ENCODE assay signal across 20 mouse cellular contexts in genomic region chr10:116964084-116964483, GRCm38 (mm10). TPM values are rescaled to one million over a fixed set of nuclear protein-coding genes. Genes with fewer than 3 reads are reported as not detected.
"Had no signal": no experiment of that assay in that cellular context is flagged by ENCODE, and none has a peak within 500 bp of the region (broad histone marks: within the 10 kb centered on the region; RNA-seq: fewer than 3 reads in every experiment).

No protein-coding gene starts in this region.

- H3K27ac ChIP-seq: hindbrain, embryonic 13.5 days; hindbrain, postnatal 0 days; left cerebral cortex, adult 2 months; liver, embryonic 14.5 days; midbrain, embryonic 15.5 days; neural tube, embryonic 12.5 days; stomach, postnatal 0 days had no signal

- H3K9me3 ChIP-seq: hindbrain, embryonic 13.5 days; midbrain, embryonic 15.5 days; neural tube, embryonic 12.5 days had no signal

- ATAC-seq: hindbrain, postnatal 0 days; midbrain, embryonic 15.5 days had no signal

- H3K9ac ChIP-seq: hindbrain, embryonic 13.5 days; liver, embryonic 14.5 days; midbrain, embryonic 15.5 days; neural tube, embryonic 12.5 days had no signal

- H3K27me3 ChIP-seq: hindbrain, embryonic 13.5 days; midbrain, embryonic 15.5 days; neural tube, embryonic 12.5 days had no signal

- H3K36me3 ChIP-seq: hindbrain, embryonic 13.5 days; midbrain, embryonic 15.5 days; neural tube, embryonic 12.5 days had no signal

- H3K4me1 ChIP-seq: hindbrain, embryonic 13.5 days; midbrain, embryonic 15.5 days; neural tube, embryonic 12.5 days had no signal

- H3K4me3 ChIP-seq: hindbrain, embryonic 13.5 days; left cerebral cortex, adult 2 months; midbrain, embryonic 15.5 days; neural tube, embryonic 12.5 days had no signal

- DNase-seq: lung, adult 18-20 months; thymus, postnatal 4 days had no signal

- H3K4me2 ChIP-seq: hindbrain, embryonic 13.5 days; midbrain, embryonic 11.5 days; midbrain, embryonic 15.5 days; neural tube, embryonic 12.5 days had no signal

RNA-seq across cellular contexts. Expression of gene Gm10271, which starts 8.3 kb away (rescaled TPM):
- total RNA-seq: hindbrain, postnatal 0 days; layer of hippocampus, postnatal 25 days; left cerebral cortex, adult 2 months; left cerebral cortex, postnatal 14 days; liver, adult 2 months; megakaryocyte, adult 5-6 weeks; monocyte, adult 5-6 weeks; neutrophil, adult 5-6 weeks had no signal
- polyA plus RNA-seq: hindbrain, embryonic 13.5 days; hindbrain, postnatal 0 days; intestine, embryonic 14.5 days; kidney, embryonic 16.5 days; large intestine, adult 2 months; limb, embryonic 11.5 days; liver, adult 2 months; liver, embryonic 14.5 days; midbrain, embryonic 11.5 days; midbrain, embryonic 15.5 days; neural tube, embryonic 12.5 days; stomach, postnatal 0 days had no signal

RNA-seq across cellular contexts. Expression of gene Best3, which starts 22.0 kb away (rescaled TPM):
- total RNA-seq: liver, adult 2 months; megakaryocyte, adult 5-6 weeks; monocyte, adult 5-6 weeks; neutrophil, adult 5-6 weeks had no signal
- polyA plus RNA-seq: liver, adult 2 months; liver, embryonic 14.5 days; midbrain, embryonic 11.5 days had no signal
